Mouse (Mus musculus): ENCODE results near the gene Map2k6.

DNA sequence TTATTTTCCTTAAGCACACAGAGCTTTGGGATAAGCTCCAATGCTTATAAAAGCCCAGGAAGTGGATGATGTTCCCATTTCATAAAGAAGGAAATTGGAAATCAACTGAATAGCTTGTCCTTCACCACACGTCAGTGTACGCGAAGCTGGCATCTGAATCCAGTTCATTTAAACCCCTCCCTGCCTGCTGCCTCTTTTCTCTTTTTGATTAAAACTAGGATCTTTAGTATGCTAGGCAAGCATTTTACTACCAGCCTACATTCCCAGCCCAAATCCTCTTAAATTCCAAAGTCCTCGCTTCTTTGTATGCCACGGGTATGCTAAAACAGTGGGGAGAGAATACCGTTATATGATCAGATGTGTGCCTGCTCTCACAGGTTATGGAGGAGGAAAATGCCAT lies 17.8 kb downstream of the Map2k6 start:
- TF ChIP-seq CTCF (IDR thresholded peaks at IDR 0.05; ENCODE audit: low read depth, low read length) (no peak), TAL1 (conservative IDR thresholded peaks at IDR 0.05; ENCODE audit: low read depth, low read length) (no peak)
